Mouse (Mus musculus): ENCODE measurements around the gene Mzt1.
"Not testable (repeated sequence)": the region's sequence is repeated elsewhere in the genome, so short reads cannot be mapped to it uniquely, and the experiment has no call there.

Mzt1 gene

GRCm38 (mm10) chr14:99046031-99046781 is at the start of gene Mzt1, which contains the start of gene Bora:
Gene Mzt1, minus strand, starts transcription at chr14:99046134.
Gene Bora, plus strand, starts transcription at chr14:99046222.
- peak; percentile 92 for DNase-seq

DNA sequence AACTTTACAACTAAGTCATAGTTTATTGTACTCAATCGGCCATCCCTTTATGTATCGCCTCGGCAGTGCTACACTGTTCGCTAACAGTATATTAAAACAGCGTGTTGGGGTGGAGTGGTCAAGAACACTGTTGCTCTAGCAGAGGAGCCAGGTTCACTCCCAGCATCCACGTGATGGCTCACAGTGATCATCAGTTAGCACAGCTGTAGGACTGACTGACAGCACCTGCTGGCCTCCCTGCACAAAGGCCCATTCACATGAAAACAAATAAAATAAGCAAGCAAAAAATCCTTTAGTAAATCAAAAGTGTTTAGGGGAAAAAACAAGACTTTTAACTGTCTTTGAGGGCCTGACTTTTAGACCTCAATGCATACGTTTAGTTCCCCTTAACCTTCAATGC is 43.0 kb upstream of the Mzt1 start:
- DNase-seq = no peak

DNA sequence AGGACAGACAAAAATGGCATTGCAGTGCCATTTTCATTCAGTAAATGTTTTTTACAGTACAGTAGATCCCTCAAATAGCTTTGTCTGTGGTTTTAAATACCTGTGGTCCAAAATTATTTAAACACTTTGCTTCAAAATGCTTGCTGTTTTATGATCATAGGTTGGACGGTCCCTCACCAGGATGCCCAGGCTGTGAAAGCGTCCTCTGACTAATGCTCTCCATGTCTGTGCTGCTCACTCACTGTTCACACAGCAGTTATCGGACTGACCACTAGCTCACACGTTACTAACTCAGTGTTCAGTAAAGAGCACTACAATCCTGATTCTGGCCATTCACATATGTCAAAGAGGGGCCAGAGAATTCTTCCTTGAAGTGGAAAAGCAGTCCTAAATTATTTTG is 25.2 kb upstream of the Mzt1 start:
- DNase-seq = no peak

- no peak for DNase-seq
Measured at GRCm38 (mm10) chr14:99063091-99063490, 17.2 kb upstream of the Mzt1 start.

- no peak for DNase-seq
Measured at GRCm38 (mm10) chr14:99060616-99061015, 14.7 kb upstream of the Mzt1 start.

DNA sequence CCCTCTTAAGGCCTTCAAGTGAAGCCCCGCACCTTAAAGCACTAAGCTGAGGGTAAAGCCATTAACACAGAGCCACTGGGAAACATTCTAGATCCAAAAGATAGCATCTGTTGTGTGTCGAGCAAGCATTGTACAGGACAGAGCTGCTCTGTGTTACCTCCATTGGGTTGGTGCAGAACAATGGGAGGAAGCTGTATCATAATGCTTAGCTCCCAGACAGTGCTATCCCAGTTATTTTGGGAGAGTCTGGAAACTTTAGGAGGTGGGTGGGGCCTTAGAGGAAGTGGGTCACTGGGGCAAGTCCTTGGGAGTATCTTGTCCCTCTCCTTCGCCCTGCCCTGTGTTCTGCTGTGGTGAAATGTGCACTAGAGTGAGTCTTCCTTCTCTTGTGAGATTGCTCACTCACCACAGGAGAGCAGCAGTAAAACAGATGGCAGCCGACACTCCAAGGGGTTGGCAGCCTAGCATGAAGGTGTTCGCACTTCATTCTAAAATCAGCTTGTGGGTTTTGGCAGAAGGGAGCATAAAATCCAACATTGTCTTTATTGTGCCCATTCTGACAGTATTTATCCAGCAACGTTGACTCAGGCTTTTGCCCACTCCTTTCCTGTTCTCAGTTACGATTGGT is 13.1 kb upstream of the Mzt1 start:
- peak; percentile 19 for DNase-seq

DNA sequence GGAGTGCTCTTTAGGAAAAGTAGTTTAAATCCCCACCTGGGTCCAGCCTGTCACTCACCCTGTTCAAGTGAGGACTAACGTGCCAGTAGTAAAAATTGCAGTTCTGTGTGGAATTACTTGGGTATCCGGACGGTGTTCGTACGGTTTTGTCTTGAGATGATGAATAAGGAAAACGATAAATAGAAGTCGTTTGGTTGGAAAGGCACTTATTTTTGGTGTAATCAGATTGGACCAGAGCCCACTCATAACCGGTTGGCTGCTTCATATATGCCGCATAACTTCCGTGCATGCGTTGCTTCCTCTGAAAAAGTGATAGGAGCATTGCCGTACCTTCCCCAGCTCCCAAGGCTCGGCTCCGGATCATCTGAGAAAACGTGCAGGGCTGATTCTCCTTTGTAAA is 848 bp upstream of the Mzt1 start:
- no peak for DNase-seq

- no peak for DNase-seq
Measured at GRCm38 (mm10) chr14:99045378-99046030, 430 bp downstream of the Mzt1 start.

- no peak for DNase-seq
Measured at GRCm38 (mm10) chr14:99044718-99045117, 1.2 kb downstream of the Mzt1 start.

GRCm38 (mm10) chr14:99044096-99044495 is 1.8 kb downstream of the Mzt1 start:
- DNase-seq = no peak

GRCm38 (mm10) chr14:99043499-99043898 is 2.4 kb downstream of the Mzt1 start:
- no peak for DNase-seq

GRCm38 (mm10) chr14:99041416-99041815 is 4.5 kb downstream of the Mzt1 start:
- no peak for DNase-seq

DNA sequence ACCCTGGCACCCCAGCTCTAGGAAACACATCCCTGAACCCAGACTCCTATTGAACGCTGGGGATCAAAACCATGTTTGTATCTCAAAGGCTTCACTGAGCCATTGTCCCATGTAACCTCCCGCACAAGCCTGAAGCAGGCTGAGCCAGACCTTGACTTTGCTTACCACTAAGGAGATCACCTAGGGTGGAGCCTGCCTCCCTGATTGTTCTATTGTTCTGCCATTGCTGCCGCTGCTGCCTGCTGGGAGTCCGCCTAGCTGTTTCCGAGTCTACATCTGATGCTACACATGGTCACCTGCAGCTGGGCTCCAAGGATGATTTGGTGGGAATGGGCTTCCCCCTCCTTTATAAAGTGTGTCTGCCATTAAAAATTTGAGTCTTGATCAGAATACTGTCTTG is 6.6 kb downstream of the Mzt1 start:
- DNase-seq = not testable (repeated sequence)

DNA sequence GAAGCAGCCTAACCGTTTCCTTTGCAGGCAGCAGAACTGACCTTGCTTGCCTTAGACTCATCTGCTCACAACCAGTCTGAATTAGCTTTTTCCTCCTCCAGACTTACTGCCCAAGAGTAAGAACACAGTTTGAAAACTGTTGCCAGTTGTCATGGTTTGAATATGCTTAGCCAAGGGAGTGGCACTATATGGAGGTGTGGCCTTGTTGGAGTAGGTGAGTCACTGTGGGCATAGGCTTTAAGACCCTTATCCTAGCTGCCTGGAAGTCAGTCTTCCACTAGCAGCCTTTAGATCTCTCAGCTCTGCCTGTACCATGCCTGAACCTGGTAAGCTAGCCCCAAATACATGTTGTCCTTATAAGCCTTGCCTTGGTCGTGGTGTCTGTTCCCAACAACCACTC is 8.2 kb downstream of the Mzt1 start:
- no peak for DNase-seq

- no peak for DNase-seq
Measured at GRCm38 (mm10) chr14:99036039-99036438, 9.9 kb downstream of the Mzt1 start.

DNA sequence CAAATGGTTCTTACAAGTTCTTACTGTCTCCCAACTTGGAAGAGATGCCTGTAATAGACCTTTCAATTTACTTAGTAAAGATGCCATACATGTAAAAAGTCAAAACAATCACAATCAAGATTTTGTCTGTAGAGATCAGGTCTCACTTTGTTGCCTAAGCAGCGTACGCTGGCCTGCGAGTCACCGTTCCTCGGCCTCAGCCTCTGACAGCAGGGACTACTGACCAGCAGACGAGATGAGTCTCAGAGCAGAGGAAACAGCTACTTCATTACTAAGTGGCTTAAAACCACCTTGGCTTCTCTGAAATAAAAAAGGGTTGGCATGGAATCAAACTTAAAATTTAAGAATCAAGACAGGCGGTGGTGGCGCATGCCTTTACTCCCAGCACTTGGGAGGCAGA is 11.1 kb downstream of the Mzt1 start:
- not testable (repeated sequence) for DNase-seq

DNA sequence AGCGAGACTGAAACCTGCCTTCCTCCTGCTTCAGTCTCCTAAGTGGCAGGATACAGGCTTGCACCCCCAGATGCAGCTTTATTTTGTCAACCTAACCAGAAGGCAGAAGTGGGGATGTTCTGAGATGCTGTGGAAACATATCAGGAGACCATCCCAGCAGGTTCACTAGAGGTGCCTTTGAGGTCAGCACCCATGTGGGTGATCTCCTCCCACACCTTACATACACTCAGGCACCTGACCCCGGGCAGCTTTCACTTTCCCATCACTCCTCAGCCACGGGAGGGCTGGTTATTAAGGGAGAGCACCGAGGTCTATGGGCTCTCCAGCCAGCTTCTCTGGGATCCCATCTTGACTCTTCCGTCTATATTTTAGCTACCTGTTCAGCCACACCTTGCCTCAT is 13.3 kb downstream of the Mzt1 start:
- DNase-seq = no peak

- no peak for DNase-seq
Measured at GRCm38 (mm10) chr14:99031337-99031873, 14.5 kb downstream of the Mzt1 start.

DNA sequence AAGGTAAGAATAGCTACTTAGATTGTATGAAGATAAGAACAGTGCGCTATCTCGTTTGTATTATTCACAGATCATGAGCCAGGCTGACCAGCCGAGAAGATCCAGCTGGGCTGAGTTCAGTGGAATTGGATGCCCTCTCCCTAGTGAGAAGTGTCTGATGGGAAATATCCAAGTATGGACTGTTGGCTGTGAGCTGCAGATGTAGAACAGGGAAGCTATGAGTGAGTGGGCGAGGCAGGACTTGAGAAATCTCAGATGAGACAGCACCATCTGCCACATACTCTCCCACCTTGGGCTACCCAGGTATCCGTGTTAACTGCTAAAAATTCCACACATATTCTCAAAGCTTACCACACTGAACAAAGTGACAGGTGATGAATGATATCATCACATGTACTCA is 15.9 kb downstream of the Mzt1 start:
- no peak for DNase-seq

GRCm38 (mm10) chr14:99022346-99023086 is 23.4 kb downstream of the Mzt1 start:
- DNase-seq = no peak

GRCm38 (mm10) chr14:99019136-99019808 is 26.7 kb downstream of the Mzt1 start:
- no peak for DNase-seq

- DNase-seq = no peak
Measured at GRCm38 (mm10) chr14:99018691-99019090, 27.2 kb downstream of the Mzt1 start.

DNA sequence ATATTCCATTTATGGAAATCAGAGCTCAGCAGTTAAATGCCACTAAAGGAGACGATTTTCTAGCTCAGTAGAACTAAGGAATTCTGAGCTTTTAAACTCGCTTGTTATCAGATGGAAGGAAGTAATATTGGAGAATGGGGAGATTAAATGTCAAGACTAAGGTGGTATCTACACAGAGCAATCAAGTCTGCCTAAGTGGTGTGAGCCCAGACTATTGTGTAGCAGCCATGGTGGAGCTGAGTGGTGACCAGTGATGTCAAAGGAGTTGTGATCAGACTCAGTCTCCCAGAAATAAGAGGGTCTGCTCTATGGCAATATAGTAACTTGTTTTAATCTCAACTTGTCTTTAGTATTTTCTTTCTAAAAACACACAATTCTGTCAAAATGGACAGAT is 35.0 kb downstream of the Mzt1 start:
- no peak for DNase-seq
